Mouse (Mus musculus) layer of hippocampus, adult 11-12 months (tissue): ENCODE data around the gene Fpgs.
A peak's percentile ranks its signal among the peaks of the same experiment; 100 is the strongest.

Experiments used
- DNase-seq: peaks from one replicate; pipeline ENCODE4 v3.0.0; 2022; ENCODE audit warnings: low spot score

Fpgs gene

DNA sequence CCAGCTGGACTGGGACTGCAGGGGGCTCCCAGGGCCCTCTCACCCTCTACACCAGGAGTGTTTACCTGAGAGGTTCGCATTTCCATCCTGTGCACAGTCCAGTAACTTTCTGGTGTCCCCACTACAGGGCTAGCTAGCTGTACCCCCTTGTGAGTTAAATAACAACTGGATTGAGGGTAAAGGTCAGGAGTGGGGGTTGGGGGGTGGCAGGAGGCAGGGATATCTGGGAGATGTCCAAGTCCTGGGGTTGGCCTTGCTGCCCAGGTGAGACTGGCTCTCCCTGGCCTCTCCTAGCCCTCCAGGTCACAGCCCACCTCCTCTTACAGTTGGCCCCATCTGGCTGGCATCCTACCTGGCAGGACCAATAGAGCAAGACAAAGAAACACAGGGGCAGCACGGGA lies at the start of gene Fpgs:
Gene Fpgs (minus strand): TSS at position 125 of the 401 bp plus-strand sequence.
- no peak for DNase-seq

DNA sequence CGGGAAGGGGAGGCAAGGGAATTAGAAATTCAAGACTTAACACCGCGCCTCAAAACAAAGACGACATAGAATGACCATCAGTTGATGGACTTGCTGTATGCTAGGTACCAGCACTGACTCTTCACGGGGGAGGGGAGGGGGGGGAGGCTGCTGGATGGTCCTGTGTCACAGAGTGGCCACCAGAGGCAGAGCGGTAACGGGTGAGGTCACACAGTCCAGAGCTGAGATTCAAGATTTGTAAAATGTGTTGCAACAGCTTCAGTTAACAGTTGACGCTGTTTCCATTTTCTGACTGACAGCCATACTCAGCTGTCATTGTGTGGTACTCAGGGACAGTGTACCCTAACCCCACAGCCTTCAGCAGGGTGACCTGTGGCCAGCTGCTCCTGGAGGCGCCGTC lies 48.2 kb upstream of the Fpgs start:
- DNase-seq, result no peak

DNA sequence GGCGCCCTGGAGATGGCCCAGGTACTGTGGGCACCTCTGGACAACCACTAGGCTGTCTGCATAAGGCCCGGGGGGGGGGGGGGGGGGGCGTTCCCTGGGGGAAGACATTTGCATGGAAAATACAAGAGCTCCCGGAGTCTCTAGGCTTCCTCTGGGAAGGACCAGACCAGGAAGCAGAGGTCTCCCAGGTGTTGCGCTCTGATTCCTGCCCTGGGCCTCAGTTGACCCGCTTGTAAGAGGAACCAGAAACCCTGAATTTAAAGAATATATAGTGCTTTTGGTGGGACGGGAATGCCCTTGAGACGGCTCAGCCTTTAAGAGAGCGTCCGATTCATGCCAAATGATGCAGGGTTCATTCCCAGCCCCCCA lies 47.7 kb upstream of the Fpgs start:
- DNase-seq, result no peak

- no peak for DNase-seq
Measured at GRCm38 (mm10) chr2:32750887-32751664, 47.1 kb upstream of the Fpgs start.

DNA sequence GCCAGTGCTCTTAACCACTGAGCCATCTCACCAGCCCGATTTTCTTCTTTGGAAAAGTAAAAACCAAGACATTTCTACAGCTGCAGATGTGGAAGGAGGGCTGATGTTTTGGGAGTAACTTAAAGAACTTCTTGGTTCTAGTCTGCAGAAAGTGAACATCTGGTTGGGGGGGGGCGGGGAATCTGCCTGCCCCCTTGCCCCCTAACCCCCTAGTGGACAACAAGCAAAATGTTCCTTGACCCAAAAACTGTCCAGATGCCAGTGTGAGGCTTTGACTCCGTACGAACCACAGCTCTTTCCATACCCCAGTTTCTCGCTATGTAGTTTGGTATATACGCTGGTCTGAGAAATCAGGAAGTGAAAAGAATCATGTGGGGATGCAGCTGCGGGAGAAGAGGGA lies 46.3 kb upstream of the Fpgs start:
- no peak for DNase-seq

- no peak for DNase-seq
Measured at GRCm38 (mm10) chr2:32749082-32749481, 45.1 kb upstream of the Fpgs start.

- DNase-seq, result no peak
Measured at GRCm38 (mm10) chr2:32744272-32744982, 40.5 kb upstream of the Fpgs start.

DNA sequence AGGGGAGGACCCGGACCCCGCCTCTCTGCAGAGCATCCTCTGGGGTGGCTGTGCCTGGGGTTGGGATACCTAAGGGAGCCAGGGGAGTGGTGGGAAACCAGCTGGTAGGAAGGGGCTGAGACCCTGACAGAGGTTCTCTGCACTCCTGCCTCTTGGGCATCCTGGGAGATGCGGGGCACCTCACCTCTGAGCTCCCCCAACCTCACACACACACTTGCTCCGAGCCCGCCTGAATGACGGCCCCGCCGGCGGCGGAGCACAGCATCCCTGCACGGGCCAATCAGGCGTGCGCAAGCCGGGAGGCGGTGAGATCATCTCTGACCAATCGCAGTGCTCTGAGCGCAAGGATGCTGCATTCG lies 38.2 kb upstream of the Fpgs start:
- peak; percentile 80 for DNase-seq

DNA sequence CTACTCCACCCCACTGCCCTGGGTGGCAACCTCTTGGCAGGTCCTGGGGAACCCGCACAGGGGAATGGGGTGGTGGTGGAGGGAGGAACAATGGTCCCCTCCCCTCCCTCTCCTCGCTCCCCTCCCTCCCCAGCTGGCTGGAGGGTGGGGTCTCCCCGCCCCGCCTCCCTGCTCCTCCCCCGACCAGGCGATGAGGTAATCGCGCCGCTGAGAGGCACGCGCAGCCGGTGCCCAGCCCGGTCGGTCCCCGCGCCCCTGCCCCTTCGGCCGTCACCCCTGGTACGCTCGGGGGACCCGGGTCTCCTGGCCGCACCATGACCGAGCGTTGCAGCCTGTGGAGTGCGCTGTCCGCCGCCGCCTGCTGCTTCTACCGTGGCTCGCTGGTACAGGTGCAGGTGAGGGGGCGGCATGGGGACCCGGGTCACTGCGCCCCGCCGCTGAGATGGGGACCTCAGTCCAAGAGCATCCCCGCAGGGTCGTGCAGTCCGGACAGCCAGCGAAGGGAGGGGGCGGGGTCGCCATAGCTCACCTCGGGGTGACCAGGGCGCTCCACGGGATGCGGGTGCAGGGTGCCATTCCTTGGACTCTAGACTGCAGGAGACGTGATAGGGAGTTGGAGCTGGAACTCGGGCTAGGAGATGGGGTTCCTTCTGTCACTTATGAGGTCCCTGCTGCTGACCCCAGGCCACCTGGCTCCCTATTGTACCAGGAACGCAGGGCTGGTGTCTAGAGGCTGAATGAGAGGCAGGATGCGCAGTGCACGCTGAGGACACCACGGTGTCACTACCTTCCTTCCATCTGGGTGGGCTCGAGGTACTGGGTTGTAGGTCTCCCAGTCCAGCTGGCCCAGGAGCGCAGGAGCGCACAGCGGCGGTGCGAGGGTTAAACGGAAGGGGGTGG lies 37.6 kb upstream of the Fpgs start:
- DNase-seq, result peak; percentile 48

GRCm38 (mm10) chr2:32740916-32741272 lies 36.9 kb upstream of the Fpgs start, which contains the start of gene 6330409D20Rik:
TSS of gene 6330409D20Rik (minus strand) at chr2:32741016.
- DNase-seq, result no peak

- DNase-seq, result no peak
Measured at GRCm38 (mm10) chr2:32739311-32739710, 35.4 kb upstream of the Fpgs start.

DNA sequence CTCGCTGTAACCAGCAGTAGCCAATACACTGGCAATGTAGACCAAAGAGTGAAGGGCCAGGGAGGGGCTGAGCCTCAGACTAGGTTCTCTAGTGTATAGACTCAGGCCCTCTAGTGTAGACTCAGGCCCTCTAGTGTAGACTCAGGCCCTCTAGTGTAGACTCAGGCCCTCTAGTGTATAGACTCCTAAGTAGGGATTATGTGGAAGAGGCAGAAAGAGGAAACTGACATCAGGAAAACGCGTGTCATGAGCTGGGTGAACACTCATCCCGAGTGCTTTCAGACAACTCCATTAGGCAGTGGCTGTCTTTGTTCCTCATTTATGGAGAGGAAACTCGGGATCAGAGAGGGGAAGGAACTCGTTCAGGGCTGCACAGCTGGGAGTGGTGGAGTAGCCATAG lies 33.1 kb upstream of the Fpgs start:
- DNase-seq, result no peak

DNA sequence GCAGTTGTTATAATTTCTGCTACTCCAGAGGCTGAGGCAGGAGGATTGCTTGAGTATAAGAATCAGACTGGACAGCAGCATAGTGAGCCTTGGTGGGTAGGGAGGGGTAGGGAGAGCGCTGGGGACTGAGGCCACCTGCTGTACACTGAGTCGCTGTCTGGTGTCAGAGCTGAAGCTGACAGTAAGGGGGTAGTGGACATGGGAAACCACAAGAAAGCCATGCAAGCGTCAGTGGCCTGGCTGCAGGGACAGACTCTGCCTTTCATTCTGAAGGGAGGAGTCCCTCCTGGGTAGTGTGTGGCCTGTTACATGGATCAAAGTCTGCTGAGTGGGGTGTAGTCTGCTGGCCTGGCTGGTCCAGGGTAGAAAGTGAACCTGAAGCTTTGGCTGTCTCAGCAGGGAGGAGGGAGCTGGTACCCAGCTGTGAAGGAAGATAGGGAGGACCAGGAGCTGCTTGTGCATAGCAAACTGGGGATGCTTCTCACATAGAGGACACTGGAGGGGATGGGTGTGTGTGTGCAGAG lies 32.4 kb upstream of the Fpgs start:
- no peak for DNase-seq

- no peak for DNase-seq
Measured at GRCm38 (mm10) chr2:32734933-32735332, 31.0 kb upstream of the Fpgs start.

DNA sequence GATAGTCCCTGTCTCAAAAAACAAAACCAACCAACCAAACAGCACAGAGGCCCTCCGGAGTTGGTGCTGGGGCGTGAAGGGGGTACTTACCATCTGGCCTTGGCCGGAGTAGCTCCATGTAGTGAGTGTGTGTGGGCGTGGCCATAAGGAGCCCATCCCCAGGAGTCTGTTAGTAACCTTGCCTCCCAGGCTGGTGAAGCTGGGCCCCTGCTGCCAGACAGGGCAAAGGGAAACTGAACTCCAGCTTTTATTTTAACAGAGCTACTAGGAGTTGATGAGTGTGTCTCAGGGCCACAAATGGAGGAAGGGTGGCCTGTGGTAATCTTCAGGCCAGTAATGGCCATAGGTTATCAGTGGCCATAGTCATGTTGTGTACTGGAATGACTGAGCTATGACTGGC lies 30.5 kb upstream of the Fpgs start:
- no peak for DNase-seq

DNA sequence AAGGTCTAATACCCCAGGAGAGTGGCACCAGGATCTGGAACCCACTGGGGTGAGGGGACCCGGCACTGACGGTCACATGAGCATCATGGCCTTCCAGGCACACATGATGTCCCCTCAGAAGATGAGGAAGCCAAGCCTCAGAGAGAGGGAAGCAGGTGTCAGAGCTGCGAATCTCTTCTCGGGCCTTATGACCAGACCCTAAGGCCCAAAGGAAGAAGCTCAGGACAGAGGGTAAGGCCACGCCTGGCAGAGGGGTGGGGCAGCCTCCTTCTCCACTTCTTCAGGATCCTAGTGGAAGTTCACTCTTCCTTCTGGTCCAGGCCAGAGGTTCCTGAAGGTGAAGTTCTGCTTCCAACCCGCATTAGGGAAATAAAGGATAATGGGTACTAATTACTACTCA lies 28.8 kb upstream of the Fpgs start:
- no peak for DNase-seq

DNA sequence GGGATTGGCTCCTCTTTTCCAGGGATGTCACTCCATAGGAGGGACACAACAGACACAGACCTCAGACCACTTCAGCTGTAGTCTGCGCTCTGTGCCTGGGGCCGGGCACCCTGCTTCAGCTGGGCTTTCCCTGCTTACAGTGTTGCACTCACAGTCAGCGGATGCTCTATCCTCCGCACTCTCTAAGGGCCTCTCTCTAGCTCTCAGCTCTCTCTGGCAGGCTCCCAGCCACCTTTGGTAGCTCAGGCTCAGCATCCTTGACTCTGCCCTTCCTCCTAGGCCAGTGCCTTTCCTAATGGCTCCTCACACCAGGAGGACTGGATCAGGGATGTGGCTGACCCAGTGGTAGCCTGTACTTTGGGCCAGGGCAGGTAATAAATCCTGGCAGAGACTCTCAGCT lies 28.0 kb upstream of the Fpgs start:
- DNase-seq, result no peak

GRCm38 (mm10) chr2:32730854-32731253 lies 26.9 kb upstream of the Fpgs start:
- no peak for DNase-seq

DNA sequence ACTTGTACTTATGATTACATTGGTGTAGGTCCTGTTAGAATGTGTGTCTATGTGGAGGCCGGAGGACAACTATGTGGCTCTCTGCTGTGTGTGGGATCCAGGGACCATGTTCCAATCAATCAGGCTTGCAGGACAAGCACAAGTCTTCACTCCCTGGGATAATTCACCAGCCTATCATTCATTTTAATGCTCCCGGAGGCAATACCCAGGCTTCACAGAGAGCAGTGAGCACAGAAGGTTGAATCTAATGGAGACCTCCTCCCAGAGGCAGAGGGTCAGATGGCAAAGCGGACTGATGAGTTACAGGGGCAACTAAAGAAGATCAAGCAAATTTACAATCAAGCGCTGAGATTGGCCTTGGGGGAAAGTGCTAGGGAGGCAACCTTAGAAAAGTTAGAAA lies 25.6 kb upstream of the Fpgs start:
- DNase-seq, result no peak

GRCm38 (mm10) chr2:32728463-32728862 lies 24.5 kb upstream of the Fpgs start:
- DNase-seq, result no peak

- DNase-seq, result peak; percentile 86
Measured at GRCm38 (mm10) chr2:32727435-32727834, 23.5 kb upstream of the Fpgs start.
